26 mouse cellular contexts compared by ENCODE assay signal in genomic region chr11:67925000-67925399, GRCm38 (mm10). TPM values are rescaled to one million over a fixed set of nuclear protein-coding genes. Genes with fewer than 3 reads are reported as not detected.
A peak's percentile ranks its signal among the peaks of the same experiment; 100 is the strongest.
DNase-seq lines count a peak whose midpoint lies in the region; ATAC-seq and TF ChIP-seq lines count a peak whose summit lies in the region.
"Had no signal": no experiment of that assay in that cellular context is flagged by ENCODE, and none has a peak within 500 bp of the region (broad histone marks: within the 10 kb centered on the region; RNA-seq: fewer than 3 reads in every experiment).

No protein-coding gene starts in this region.

- TF ChIP-seq EP300 in stomach, postnatal 0 days (optimal IDR thresholded peaks at IDR 0.05), result no peak

- H3K36me3 ChIP-seq in heart, embryonic 12.5 days, result no peaks in the 10 kb centered on the region
- H3K36me3 ChIP-seq in stomach, postnatal 0 days (ENCODE audit: control insufficient read depth, insufficient read depth, low read length), result no peaks in the 10 kb centered on the region
- H3K36me3 ChIP-seq: embryonic facial prominence, embryonic 10.5 days; hindbrain, embryonic 12.5 days; limb, embryonic 10.5 days; midbrain, embryonic 10.5 days; stomach, embryonic 15.5 days had no signal

- H3K27me3 ChIP-seq in heart, embryonic 12.5 days (replicated peaks), result peaks cover 11% of the 10 kb centered on the region; the same call in 1 of the 2 replicates
- H3K27me3 ChIP-seq in stomach, postnatal 0 days (ENCODE audit: control insufficient read depth, insufficient read depth, low read length), result no peaks in the 10 kb centered on the region

- peak; percentile 28 to 29 for DNase-seq in cerebellum, postnatal 14 days
- no peak for DNase-seq in cerebellum, adult 18-20 months
- peak; percentile 86 for DNase-seq in heart, adult 11 months
- DNase-seq in right cerebral cortex, postnatal 10 days (ENCODE audit: low spot score in 2 of 2), result peak; percentile 49 to 64
- DNase-seq in right cerebral cortex, postnatal 36 days (ENCODE audit: low spot score in 2 of 2), result no peak
- DNase-seq in stomach, postnatal 0 days (ENCODE audit: low spot score), result peak; percentile 81
- no peak for DNase-seq in lung, postnatal 4 days
- DNase-seq: adrenal gland, postnatal 36 days; cerebellum, adult 11 months; gastrocnemius, postnatal 25 days; heart, adult 2 months; kidney, adult 2 months; liver; thymus, adult 18-20 months; thymus, postnatal 36 days had no signal

- H3K4me1 ChIP-seq in heart, embryonic 12.5 days (replicated peaks), result peaks cover 6% of the 10 kb centered on the region; the same call in 1 of the 2 replicates
- H3K4me1 ChIP-seq in stomach, postnatal 0 days (replicated peaks; ENCODE audit: control insufficient read depth, insufficient read depth), result no peaks in the 10 kb centered on the region

- H3K9me3 ChIP-seq in heart, embryonic 12.5 days (replicated peaks), result no peaks in the 10 kb centered on the region
- H3K9me3 ChIP-seq in stomach, postnatal 0 days (ENCODE audit: control insufficient read depth, low read length), result no peaks in the 10 kb centered on the region
- H3K9me3 ChIP-seq: embryonic facial prominence, embryonic 10.5 days; hindbrain, embryonic 12.5 days; limb, embryonic 10.5 days; midbrain, embryonic 10.5 days; stomach, embryonic 15.5 days had no signal

- WGBS in heart, embryonic 12.5 days, result 82% methylated on average over 13 of the region's 13 CpGs
- 74% methylated on average over 13 of the region's 13 CpGs for WGBS in stomach, postnatal 0 days

- no peak overlapping the region for H3K27ac ChIP-seq in heart, embryonic 12.5 days (ENCODE audit: poor library complexity, severe bottlenecking)
- H3K27ac ChIP-seq in stomach, postnatal 0 days (replicated peaks), result no peak overlapping the region
- H3K27ac ChIP-seq: embryonic facial prominence, embryonic 10.5 days; heart, adult 2 months; hindbrain, embryonic 12.5 days; kidney, postnatal 0 days; limb, embryonic 10.5 days; macrophage; midbrain, embryonic 10.5 days; stomach, embryonic 15.5 days had no signal

- no peak overlapping the region for H3K9ac ChIP-seq in heart, embryonic 12.5 days
- no peak overlapping the region for H3K9ac ChIP-seq in stomach, postnatal 0 days (ENCODE audit: low read length)
- H3K9ac ChIP-seq: hindbrain, embryonic 12.5 days; stomach, embryonic 15.5 days had no signal

- TF ChIP-seq CTCF in stomach, postnatal 0 days (IDR thresholded peaks at IDR 0.05; ENCODE audit: low read depth), result no peak

- ATAC-seq in heart, embryonic 12.5 days (ENCODE audit: insufficient number of reproducible peaks, low FRiP score), result no peak
- peak; percentile 43; the same call in 1 of the 2 replicates for ATAC-seq in stomach, postnatal 0 days (ENCODE audit: low FRiP score, low TSS enrichment)
- ATAC-seq: midbrain, embryonic 16.5 days had no signal

- H3K4me2 ChIP-seq in heart, embryonic 12.5 days, result no peak overlapping the region
- no peak overlapping the region for H3K4me2 ChIP-seq in stomach, postnatal 0 days (replicated peaks; ENCODE audit: low read depth)
- H3K4me2 ChIP-seq: hindbrain, embryonic 12.5 days; stomach, embryonic 15.5 days had no signal

- no peak overlapping the region for H3K4me3 ChIP-seq in heart, embryonic 12.5 days
- no peak overlapping the region for H3K4me3 ChIP-seq in stomach, postnatal 0 days (ENCODE audit: low read depth, low read length)
- H3K4me3 ChIP-seq: embryonic facial prominence, embryonic 10.5 days; heart, adult 2 months; hindbrain, embryonic 12.5 days; limb, embryonic 10.5 days; midbrain, embryonic 10.5 days; stomach, embryonic 15.5 days had no signal

RNA-seq across cellular contexts. Expression of gene Usp43, which starts 3.0 kb away (rescaled TPM):
- polyA plus RNA-seq in heart, embryonic 12.5 days (2016; fragmentation: Nextera tagmentation; extraction: Ambion mirVana), result 0.60 TPM in 2 replicates
- 2.0 and 2.9 TPM in 2 replicates for polyA plus RNA-seq in stomach, postnatal 0 days (2015; fragmentation: Nextera tagmentation; extraction: Ambion mirVana)
- polyA plus RNA-seq: macrophage had no signal

RNA-seq across cellular contexts. Expression of gene Cfap52, which starts 40.5 kb away (rescaled TPM):
- 0.18 and 0.27 TPM in 2 replicates for polyA plus RNA-seq in heart, embryonic 12.5 days (2016; fragmentation: Nextera tagmentation; extraction: Ambion mirVana)
- 0.35 and 0.42 TPM in 2 replicates for polyA plus RNA-seq in stomach, postnatal 0 days (2015; fragmentation: Nextera tagmentation; extraction: Ambion mirVana)
- polyA plus RNA-seq: heart, embryonic 14.5 days; liver, embryonic 16.5 days; macrophage had no signal

RNA-seq across cellular contexts. Expression of gene Stx8, which starts 41.0 kb away (rescaled TPM):
- polyA plus RNA-seq in heart, embryonic 12.5 days (2016; fragmentation: Nextera tagmentation; extraction: Ambion mirVana), result 58.2 and 61.9 TPM in 2 replicates
- polyA plus RNA-seq in stomach, postnatal 0 days (2015; fragmentation: Nextera tagmentation; extraction: Ambion mirVana), result 71.0 and 76.1 TPM in 2 replicates

Comparison
In these comparisons a context has a peak if more than half of its experiments do, and no peak if none do; other contexts are left out.
1. DNase-seq: peak in cerebellum, postnatal 14 days (2 of 2), heart, adult 11 months (single experiment), right cerebral cortex, postnatal 10 days (2 of 2) and stomach, postnatal 0 days (single experiment); none in cerebellum, adult 18-20 months (0 of 2), right cerebral cortex, postnatal 36 days (0 of 2) and lung, postnatal 4 days (0 of 2).